7 mouse cellular contexts compared by ENCODE assay signal in the genomic region with DNA sequence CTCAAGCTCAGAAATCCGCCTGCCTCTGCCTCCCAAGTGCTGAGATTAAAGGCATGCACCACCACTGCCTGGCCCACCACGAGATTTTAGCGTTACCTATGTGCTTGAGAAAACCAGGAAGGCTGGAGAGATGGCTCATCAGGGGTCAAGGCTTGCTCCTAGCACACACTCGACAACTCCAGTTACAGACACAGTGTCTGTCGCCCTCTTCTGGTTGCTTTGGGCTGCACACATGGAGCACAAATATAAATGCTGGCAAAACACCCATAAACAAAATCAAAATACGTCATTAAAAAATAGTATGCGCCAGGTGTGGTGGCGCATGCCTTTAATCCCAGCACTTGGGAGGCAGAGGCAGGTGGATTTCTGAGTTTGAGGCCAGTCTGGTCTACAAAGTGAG. TPM values are rescaled to one million over a fixed set of nuclear protein-coding genes. Genes with fewer than 3 reads are reported as not detected.
DNase-seq lines count a peak whose midpoint lies in the region; ATAC-seq and TF ChIP-seq lines count a peak whose summit lies in the region.
"Not testable (repeated sequence)": the region's sequence is repeated elsewhere in the genome, so short reads cannot be mapped to it uniquely, and the experiment has no call there.

No protein-coding gene starts in this region.

- peaks cover 30% of the 10 kb centered on the region for H3K36me3 ChIP-seq in E14TG2a.4 (ENCODE audit: insufficient read depth, low read length)
- not testable (repeated sequence) for H3K36me3 ChIP-seq in liver, embryonic 14.5 days (replicated peaks; ENCODE audit: control insufficient read depth, insufficient read depth, low read depth); testis, adult 2 months (ENCODE audit: control insufficient read depth, insufficient read depth, low read length)

- peak; percentile 80 for TF ChIP-seq CTCF in E14TG2a.4 (conservative IDR thresholded peaks at IDR 0.05; ENCODE audit: low read length)
- TF ChIP-seq CTCF in embryonic fibroblast, embryonic 13.5 days (IDR thresholded peaks at IDR 0.05; ENCODE audit: borderline replicate concordance, insufficient read depth, low read length) = 0 out of 2 replicates have a peak, but pooled peaks have one; percentile 22
- TF ChIP-seq CTCF in liver, embryonic 14.5 days (IDR thresholded peaks at IDR 0.05; ENCODE audit: low read depth) = peak; percentile 81
- TF ChIP-seq CTCF in testis, adult 2 months (IDR thresholded peaks at IDR 0.05; ENCODE audit: control insufficient read depth, insufficient read depth, insufficient replicate concordance, low read depth, low read length) = peak; percentile 35; the same call in 1 of the 2 replicates

- not testable (repeated sequence) for H3K9ac ChIP-seq in liver, embryonic 14.5 days (replicated peaks)

- H3K4me3 ChIP-seq in E14TG2a.4 (replicated peaks; ENCODE audit: low read length); embryonic fibroblast, embryonic 13.5 days (ENCODE audit: insufficient read depth, low read length); liver, embryonic 14.5 days (ENCODE audit: insufficient read depth in 1 of 2, low read depth in 2 of 2, low read length in 2 of 2); testis, adult 2 months (ENCODE audit: control insufficient read depth, low read depth, low read length): not testable (repeated sequence)

- TF ChIP-seq EP300 in liver, embryonic 14.5 days (IDR thresholded peaks at IDR 0.05; ENCODE audit: low read depth) = not testable (repeated sequence)

- ATAC-seq in liver, embryonic 14.5 days (ENCODE audit: insufficient read depth) = not testable (repeated sequence)
- ATAC-seq in megakaryocyte progenitor cell, adult 5-6 weeks (replicated peaks; ENCODE audit: poor library complexity) = 0 out of 2 replicates have a peak, but pooled peaks have one; percentile 40

- WGBS in liver, embryonic 14.5 days (ENCODE audit: insufficient replicate concordance) = 75% methylated on average over 8 of the region's 8 CpGs

- TF ChIP-seq POLR2A in embryonic fibroblast, embryonic 13.5 days (IDR thresholded peaks at IDR 0.05; ENCODE audit: low read depth, low read length); testis, adult 2 months (IDR thresholded peaks at IDR 0.05; ENCODE audit: control insufficient read depth, low read depth, low read length): not testable (repeated sequence)

- DNase-seq in ZHBTc4 (ENCODE audit: low read depth, low spot score) = peak; percentile 79
- DNase-seq in induced T-regulatory cell, adult 2 months (ENCODE audit: low read depth) = peak; percentile 67
- DNase-seq in liver, embryonic 14.5 days (ENCODE audit: low read depth in 3 of 3, low spot score in 3 of 3) = not testable (repeated sequence)

- H3K27me3 ChIP-seq in E14TG2a.4 (ENCODE audit: insufficient read depth, low read length); liver, embryonic 14.5 days (ENCODE audit: control insufficient read depth, insufficient read depth, low read length); testis, adult 2 months (ENCODE audit: control insufficient read depth, insufficient read depth, low read length): not testable (repeated sequence)

- not testable (repeated sequence) for H3K27ac ChIP-seq in embryonic fibroblast, embryonic 13.5 days (ENCODE audit: insufficient read depth, low read length); liver, embryonic 14.5 days; testis, adult 2 months (ENCODE audit: control insufficient read depth, insufficient read depth, low read depth, low read length)

- H3K4me1 ChIP-seq in E14TG2a.4 (replicated peaks; ENCODE audit: low read depth, low read length) = peaks cover 45% of the 10 kb centered on the region
- H3K4me1 ChIP-seq in embryonic fibroblast, embryonic 13.5 days (ENCODE audit: control insufficient read depth, insufficient read depth, low read length); testis, adult 2 months (ENCODE audit: control insufficient read depth, insufficient read depth, low read length): not testable (repeated sequence)
- H3K4me1 ChIP-seq in liver, embryonic 14.5 days (replicated peaks; ENCODE audit: control insufficient read depth in 2 of 2, insufficient read depth in 2 of 2, low read length in 1 of 2) = peaks cover 4 to 23% of the 10 kb centered on the region in 2 experiments

- H3K9me3 ChIP-seq in E14TG2a.4 (ENCODE audit: low read length); liver, embryonic 14.5 days (ENCODE audit: control insufficient read depth, low read length): not testable (repeated sequence)

- not testable (repeated sequence) for H3K4me2 ChIP-seq in liver, embryonic 14.5 days (ENCODE audit: low read depth)

RNA-seq across cellular contexts. Expression of gene Hmgcl, which starts 5.2 kb away (rescaled TPM):
- polyA plus RNA-seq in embryonic fibroblast, embryonic 13.5 days (2011; ENCODE audit: insufficient read length, low read depth, missing spikeins) = 19.5 and 24.1 TPM in 2 replicates
- 28.9 and 43.4 TPM in 2 replicates for polyA plus RNA-seq in liver, embryonic 14.5 days (2012; rRNA removed)
- 71.9 and 76.5 TPM in 2 replicates for polyA plus RNA-seq in liver, embryonic 14.5 days (2014; fragmentation: Nextera tagmentation; extraction: Ambion mirVana)
- total RNA-seq in megakaryocyte progenitor cell, adult 5-6 weeks (2015) = 51.4 and 52.1 TPM in 2 replicates
- total RNA-seq in megakaryocyte progenitor cell, adult 5-6 weeks (2017) = 39.7 and 48.1 TPM in 2 replicates
- 10.2 and 11.6 TPM in 2 replicates for polyA plus RNA-seq in testis, adult 2 months (2012; rRNA removed)

RNA-seq across cellular contexts. Expression of gene Fuca1, which starts 20.5 kb away (rescaled TPM):
- 90.2 and 92.2 TPM in 2 replicates for polyA plus RNA-seq in embryonic fibroblast, embryonic 13.5 days (2011; ENCODE audit: insufficient read length, low read depth, missing spikeins)
- polyA plus RNA-seq in liver, embryonic 14.5 days (2012; rRNA removed) = 8.8 and 12.0 TPM in 2 replicates
- polyA plus RNA-seq in liver, embryonic 14.5 days (2014; fragmentation: Nextera tagmentation; extraction: Ambion mirVana) = 19.0 and 23.6 TPM in 2 replicates
- 27.9 and 39.3 TPM in 2 replicates for total RNA-seq in megakaryocyte progenitor cell, adult 5-6 weeks (2015)
- total RNA-seq in megakaryocyte progenitor cell, adult 5-6 weeks (2017) = 122 and 139 TPM in 2 replicates
- 76.9 and 84.0 TPM in 2 replicates for polyA plus RNA-seq in testis, adult 2 months (2012; rRNA removed)

RNA-seq across cellular contexts. Expression of gene Gale, which starts 22.5 kb away (rescaled TPM):
- polyA plus RNA-seq in embryonic fibroblast, embryonic 13.5 days (2011; ENCODE audit: insufficient read length, low read depth, missing spikeins) = 12.7 and 18.0 TPM in 2 replicates
- 20.5 and 22.8 TPM in 2 replicates for polyA plus RNA-seq in liver, embryonic 14.5 days (2012; rRNA removed)
- polyA plus RNA-seq in liver, embryonic 14.5 days (2014; fragmentation: Nextera tagmentation; extraction: Ambion mirVana) = 32.6 and 38.0 TPM in 2 replicates
- total RNA-seq in megakaryocyte progenitor cell, adult 5-6 weeks (2015) = 4.4 and 5.2 TPM in 2 replicates
- 2.2 and 4.7 TPM in 2 replicates for total RNA-seq in megakaryocyte progenitor cell, adult 5-6 weeks (2017)
- 8.9 and 10.8 TPM in 2 replicates for polyA plus RNA-seq in testis, adult 2 months (2012; rRNA removed)

RNA-seq across cellular contexts. Expression of gene Lypla2, which starts 31.4 kb away (rescaled TPM):
- 31.6 and 35.5 TPM in 2 replicates for polyA plus RNA-seq in embryonic fibroblast, embryonic 13.5 days (2011; ENCODE audit: insufficient read length, low read depth, missing spikeins)
- polyA plus RNA-seq in liver, embryonic 14.5 days (2012; rRNA removed) = 26.5 and 29.2 TPM in 2 replicates
- polyA plus RNA-seq in liver, embryonic 14.5 days (2014; fragmentation: Nextera tagmentation; extraction: Ambion mirVana) = 30.6 and 36.8 TPM in 2 replicates
- 37.2 and 42.6 TPM in 2 replicates for total RNA-seq in megakaryocyte progenitor cell, adult 5-6 weeks (2015)
- 15.7 and 21.9 TPM in 2 replicates for total RNA-seq in megakaryocyte progenitor cell, adult 5-6 weeks (2017)
- 24.6 and 26.7 TPM in 2 replicates for polyA plus RNA-seq in testis, adult 2 months (2012; rRNA removed)

RNA-seq across cellular contexts. Expression of gene Cnr2, which starts 45.8 kb away (rescaled TPM):
- not detected in 2 replicates for polyA plus RNA-seq in embryonic fibroblast, embryonic 13.5 days (2011; ENCODE audit: insufficient read length, low read depth, missing spikeins)
- polyA plus RNA-seq in liver, embryonic 14.5 days (2012; rRNA removed) = 1.6 and 2.1 TPM in 2 replicates
- 2.3 and 2.5 TPM in 2 replicates for polyA plus RNA-seq in liver, embryonic 14.5 days (2014; fragmentation: Nextera tagmentation; extraction: Ambion mirVana)
- 6.5 and 7.0 TPM in 2 replicates for total RNA-seq in megakaryocyte progenitor cell, adult 5-6 weeks (2015)
- total RNA-seq in megakaryocyte progenitor cell, adult 5-6 weeks (2017) = 5.2 and 6.7 TPM in 2 replicates
- polyA plus RNA-seq in testis, adult 2 months (2012; rRNA removed) = 0.38 and 0.51 TPM in 2 replicates

Comparison
In these comparisons a context has a peak if more than half of its experiments do, and no peak if none do; other contexts are left out.
1. CTCF ChIP-seq: peak in every context shown above with its lines; median percentile 81 in liver, embryonic 14.5 days; 80 in E14TG2a.4; 35 in testis, adult 2 months; 22 in embryonic fibroblast, embryonic 13.5 days.